Mouse (Mus musculus) fibroblast of lung, adult 2 months (primary cell): ENCODE results near the gene Olfr209.
"Not testable (repeated sequence)": the region's sequence is repeated elsewhere in the genome, so short reads cannot be mapped to it uniquely, and the experiment has no call there.

Source experiments
- DNase-seq: peaks from one replicate; pipeline ENCODE4 v3.0.0-alpha.2; 2011; ENCODE audit warnings: low read depth

Gene Olfr209

DNA sequence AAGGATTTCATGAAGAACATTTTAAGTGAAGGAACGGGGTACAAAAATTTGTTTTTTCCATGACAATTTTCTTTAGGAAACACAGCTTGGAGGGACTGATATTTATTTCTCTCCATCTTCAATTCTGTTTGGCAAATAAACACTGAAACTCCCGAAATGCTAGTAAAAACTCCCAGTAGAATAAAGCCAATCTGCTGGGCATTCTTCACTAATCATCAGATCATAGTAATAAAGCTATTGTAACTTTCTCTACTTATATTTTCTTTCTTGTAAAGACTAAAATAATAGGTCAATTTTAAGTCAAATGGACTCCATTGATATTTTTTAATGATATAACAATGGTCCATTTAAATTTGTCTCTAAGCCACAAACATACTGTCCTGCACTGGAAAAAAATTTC lies at the start of gene Olfr209:
Olfr209 (minus strand) TSS at position 101 of the 400 bp plus-strand sequence.
- no peak for DNase-seq

DNA sequence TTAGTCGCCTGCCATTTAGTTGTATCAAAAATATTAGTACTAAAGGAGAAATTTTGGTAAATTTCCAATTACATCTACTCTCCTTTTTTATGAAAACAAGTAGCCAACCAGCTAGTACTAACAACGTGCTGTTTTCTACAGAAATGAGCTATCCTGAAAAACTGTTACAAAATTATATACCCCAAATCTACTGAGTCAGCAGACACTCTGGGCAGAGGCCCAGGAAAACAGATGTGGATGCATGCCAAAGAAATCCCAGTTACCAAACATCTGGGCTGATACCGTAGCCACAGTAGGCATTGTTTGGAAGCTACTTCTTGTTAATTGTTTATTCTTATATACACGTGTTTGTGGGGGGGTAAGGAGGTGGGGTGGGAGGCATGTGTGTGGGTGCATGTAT lies 49.7 kb upstream of the Olfr209 start:
- DNase-seq: no peak

DNA sequence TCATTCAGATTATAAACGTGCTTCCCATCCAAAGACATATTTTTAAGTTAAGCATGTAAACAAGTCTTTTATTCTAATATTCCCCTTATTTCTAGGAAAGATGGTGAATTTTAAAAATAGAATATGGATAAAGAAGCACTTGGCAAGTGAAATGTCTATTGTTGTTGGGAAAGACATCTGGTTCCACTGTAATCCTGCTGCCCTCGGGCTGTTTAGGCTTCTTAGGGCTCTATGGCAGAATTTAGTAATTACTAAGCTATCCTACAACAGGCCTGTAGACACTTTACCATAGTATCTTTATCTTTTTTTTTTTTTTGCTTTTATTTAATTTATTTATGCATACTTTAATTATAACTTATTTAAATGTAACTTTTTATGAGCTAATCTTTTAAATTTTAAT lies 46.0 kb upstream of the Olfr209 start:
- no peak for DNase-seq

DNA sequence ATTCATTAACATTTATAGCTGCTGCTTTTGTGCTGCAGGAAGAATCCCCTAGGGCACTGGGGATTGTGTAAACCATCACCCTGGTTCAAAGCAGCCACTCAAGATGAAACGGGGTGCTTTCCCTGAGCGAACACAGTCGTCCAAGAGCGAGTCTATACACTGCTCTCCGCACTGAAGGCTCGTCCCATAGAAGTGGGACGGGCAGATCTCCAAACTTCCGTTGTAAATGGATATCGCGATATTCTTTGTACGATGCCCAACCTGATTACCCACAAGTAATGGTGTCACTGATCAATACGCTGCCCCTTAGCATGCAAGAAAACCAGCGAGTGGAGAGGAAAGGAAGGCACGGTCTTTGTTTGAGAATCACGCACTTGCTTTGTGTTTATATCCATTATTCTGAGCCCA lies 45.6 kb upstream of the Olfr209 start:
- DNase-seq: no peak

DNA sequence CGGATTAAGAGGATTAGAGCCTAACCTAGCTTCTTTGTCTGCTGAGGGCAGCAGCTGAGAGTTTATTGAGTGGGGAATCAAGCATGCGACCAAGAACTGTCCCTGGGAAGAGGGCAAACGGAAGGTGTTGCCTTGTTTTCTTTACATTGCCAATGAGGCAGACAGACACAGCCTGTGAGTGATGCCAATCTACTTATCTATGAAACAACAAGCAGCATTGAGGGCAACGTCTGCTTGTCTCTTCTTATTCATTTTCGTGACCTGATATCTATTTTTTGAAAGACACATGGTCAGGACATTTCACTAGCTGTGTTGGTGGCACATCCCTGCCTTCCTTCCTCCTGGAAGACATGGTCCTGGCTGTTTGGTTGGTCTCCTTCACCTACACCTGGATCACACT lies 43.2 kb upstream of the Olfr209 start, which contains the start of gene Gabrr3:
Gabrr3 (plus strand) TSS at position 301 of the 400 bp plus-strand sequence.
- DNase-seq: no peak

DNA sequence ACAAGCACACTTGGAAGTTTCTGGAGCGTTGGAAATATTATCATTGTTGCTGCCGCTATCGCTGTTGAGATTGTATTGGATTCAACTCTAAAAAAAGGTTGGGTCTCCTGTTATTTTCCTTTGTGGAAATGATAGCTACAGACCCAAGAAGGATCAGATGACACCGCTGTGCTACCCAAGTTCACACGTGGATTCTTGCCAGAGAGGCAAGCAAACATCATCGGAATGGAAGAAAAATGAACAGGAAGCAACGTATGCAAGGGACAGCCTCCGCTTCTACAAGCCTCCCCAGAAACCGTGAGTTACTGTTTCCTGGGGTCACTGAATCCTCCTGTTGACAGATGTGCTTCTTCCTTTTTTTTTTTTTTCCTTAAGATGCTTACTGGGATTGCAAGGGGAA lies 41.0 kb upstream of the Olfr209 start:
- no peak for DNase-seq

DNA sequence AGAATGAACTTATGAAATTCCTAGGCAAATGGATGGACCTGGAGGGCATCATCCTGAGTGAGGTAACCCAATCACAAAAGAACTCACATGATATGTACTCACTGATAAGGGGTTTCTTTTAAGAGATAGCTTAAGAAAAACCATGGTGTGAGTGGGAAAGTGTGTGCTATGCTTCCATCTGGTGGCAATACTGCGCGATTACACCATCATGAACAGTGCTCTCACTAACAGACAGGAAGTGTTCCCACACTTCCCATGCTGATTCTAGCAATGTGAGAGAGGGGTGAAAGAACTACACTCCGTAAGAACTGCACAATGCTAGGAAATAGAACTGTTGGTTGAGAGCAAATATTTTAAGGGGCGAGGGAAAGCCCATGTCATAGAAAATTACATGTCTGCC lies 39.9 kb upstream of the Olfr209 start:
- no peak for DNase-seq

DNA sequence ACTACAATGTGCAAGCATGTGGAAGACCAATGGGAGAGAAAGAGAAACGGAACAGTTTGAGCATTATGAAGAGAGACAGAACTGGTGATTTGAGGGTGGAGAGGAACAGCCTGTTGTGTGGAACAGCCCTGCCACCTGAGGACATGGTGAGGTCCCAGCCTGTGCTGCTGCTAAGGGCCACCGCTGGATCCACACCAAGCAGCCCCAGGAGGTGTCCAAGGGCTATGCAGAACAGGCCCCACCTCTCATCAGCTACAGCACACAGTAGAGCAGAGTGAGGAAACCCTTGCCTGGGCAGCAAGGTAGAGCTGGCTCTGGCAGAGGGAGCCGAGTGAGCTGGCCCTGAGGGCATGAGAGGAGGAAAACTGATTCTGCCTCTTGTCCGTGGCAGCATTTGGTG lies 38.2 kb upstream of the Olfr209 start:
- no peak for DNase-seq

DNA sequence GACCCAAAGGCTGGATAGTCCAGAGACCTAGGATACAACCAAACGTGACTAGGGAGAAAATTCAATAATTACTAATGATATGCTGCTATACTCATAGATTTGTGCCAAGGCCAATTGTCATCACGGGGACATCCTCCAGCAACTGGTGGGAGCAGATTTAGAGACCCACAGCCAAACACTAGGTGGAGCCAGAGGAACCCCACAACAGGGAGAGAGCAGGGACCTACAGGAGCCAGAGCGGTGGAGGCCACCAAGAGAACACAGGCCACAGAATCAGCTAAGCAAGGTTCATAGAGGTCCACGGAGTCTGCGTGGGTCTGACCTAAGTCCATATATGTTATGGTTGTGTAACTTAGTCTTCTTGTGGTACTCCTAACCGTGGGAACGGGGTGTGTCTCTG lies 37.3 kb upstream of the Olfr209 start:
- no peak for DNase-seq

DNA sequence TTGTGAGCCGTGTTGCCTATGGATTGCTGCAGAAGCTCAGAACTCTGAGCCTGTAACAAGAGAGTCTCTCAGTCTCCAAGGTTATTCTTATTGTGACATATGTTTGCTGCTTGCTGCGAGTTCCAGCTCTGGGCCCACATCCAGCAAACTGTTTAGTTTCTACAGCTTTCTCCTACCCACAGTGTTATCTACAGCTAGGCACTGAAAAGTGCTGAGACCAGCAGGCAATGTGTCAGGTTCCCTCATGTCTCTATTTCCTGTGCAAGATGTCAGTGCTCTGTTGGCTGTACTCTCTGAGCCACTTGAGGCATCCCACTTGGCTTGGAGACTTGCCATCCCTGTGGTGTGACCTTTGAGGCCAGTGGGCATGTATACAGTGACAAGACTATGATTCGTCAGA lies 29.5 kb upstream of the Olfr209 start:
- no peak for DNase-seq

DNA sequence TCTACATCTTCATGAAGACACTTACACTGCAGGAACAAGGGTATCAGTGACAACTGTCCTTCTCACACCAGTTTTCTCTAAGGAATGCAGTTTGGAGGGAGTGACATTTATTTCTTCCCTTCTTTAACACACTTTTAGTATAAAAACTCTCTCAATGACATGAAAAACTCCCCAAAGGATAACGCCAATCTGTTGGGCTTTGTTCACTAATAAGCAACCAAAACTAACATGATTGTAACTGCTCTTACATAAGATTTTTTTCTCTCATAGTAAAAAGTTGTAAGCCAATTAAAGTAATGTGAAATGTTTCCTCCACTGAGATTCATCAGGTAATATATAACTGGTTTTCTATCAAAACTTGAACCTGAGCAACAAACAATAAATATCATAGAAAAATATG lies 14.6 kb downstream of the Olfr209 start, which contains the start of gene Olfr206:
Olfr206 (minus strand) TSS at position 101 of the 400 bp plus-strand sequence.
- no peak for DNase-seq

DNA sequence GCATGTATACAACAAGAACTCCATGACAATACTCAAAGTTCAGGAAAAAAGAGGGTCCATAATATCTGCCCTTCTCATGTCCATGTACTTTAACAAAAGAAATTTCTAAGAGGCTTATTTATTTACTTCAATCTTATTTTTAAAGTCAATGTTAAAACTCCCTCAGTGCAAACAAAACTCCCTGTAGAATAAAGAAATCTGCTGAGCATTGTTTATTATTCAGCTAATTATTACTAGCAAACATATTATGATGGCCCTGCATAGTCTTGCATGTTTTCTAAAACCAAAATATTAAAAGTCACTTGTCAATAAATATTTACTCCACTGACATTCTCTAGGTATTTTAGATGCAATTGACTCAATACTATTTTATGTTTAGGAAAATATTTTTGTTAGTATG lies 32.8 kb downstream of the Olfr209 start, which contains the start of gene Olfr205:
Olfr205 (minus strand) TSS at position 101 of the 400 bp plus-strand sequence.
- DNase-seq: no peak

DNA sequence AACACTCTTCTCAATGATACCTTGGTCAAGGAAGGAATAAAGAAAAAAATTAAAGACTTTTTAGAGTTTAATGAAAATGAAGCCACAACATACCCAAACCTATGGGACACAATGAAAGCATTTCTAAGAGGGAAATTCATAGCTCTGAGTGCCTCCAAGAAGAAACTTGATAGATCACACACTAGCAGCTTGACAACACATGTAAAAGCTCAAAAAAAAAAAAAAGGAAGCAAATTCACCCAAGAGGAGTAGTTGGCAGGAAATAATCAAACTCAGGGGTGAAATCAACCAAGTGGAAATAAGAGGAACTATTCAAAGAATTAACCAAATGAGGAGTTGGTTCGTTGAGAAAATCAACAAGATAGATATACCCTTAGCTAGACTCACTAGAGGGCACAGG lies 40.5 kb downstream of the Olfr209 start:
- not testable (repeated sequence) for DNase-seq

DNA sequence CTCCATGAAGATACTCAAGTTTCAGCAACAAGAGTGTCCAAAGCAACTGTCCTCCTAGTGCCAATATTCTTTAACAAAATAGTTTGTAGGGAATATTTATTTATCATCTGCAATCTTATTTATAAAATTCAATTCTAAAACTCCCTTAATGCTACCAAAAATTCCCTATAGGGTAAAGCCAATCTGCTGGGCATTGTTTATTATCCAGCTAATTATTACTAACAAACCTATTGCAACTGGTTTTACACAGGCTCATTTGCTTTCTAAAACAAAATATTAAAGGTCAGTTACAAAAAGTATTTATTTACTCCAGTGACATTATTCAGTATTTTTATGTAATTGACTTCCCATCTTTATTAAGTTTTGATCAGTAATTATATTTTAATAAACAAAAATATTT lies 45.6 kb downstream of the Olfr209 start, which contains the start of gene Olfr204:
Olfr204 (minus strand) TSS at position 101 of the 400 bp plus-strand sequence.
- DNase-seq: no peak
